Mouse (Mus musculus) liver, adult (tissue): Measurements from ENCODE around the gene Reln.

Experiments used
- GATA4 ChIP-seq: IDR thresholded peaks from 2 replicates; pipeline ENCODE4 v1.6.1; 2014; ENCODE audit warnings: mild to moderate bottlenecking, low read length; ENCODE audit not compliant: insufficient replicate concordance

The Reln gene

GRCm38 (mm10) chr5:22274134-22274533 is 70.4 kb downstream of the Reln start:
- no peak for TF ChIP-seq GATA4

GRCm38 (mm10) chr5:22266489-22267301 is 77.8 kb downstream of the Reln start:
- TF ChIP-seq GATA4 = peak; percentile 40; the same call in 1 of the 2 replicates

- no peak for TF ChIP-seq GATA4
Observed at GRCm38 (mm10) chr5:22262351-22262765, 82.1 kb downstream of the Reln start.

GRCm38 (mm10) chr5:22255346-22255745 is 89.2 kb downstream of the Reln start:
- peak; percentile 77; the same call in 1 of the 2 replicates for TF ChIP-seq GATA4

- no peak for TF ChIP-seq GATA4
Observed at GRCm38 (mm10) chr5:22253910-22254309, 90.6 kb downstream of the Reln start.

GRCm38 (mm10) chr5:22253318-22253717 is 91.2 kb downstream of the Reln start:
- TF ChIP-seq GATA4 = no peak

GRCm38 (mm10) chr5:22247850-22248249 is 96.7 kb downstream of the Reln start:
- no peak for TF ChIP-seq GATA4

- TF ChIP-seq GATA4 = no peak
Observed at GRCm38 (mm10) chr5:22245056-22245455, 99.4 kb downstream of the Reln start.

GRCm38 (mm10) chr5:22243538-22243937 is 101.0 kb downstream of the Reln start:
- TF ChIP-seq GATA4 = no peak

- no peak for TF ChIP-seq GATA4
Observed at GRCm38 (mm10) chr5:22241560-22241959, 102.9 kb downstream of the Reln start.

GRCm38 (mm10) chr5:22236801-22237200 is 107.7 kb downstream of the Reln start:
- no peak for TF ChIP-seq GATA4

- no peak for TF ChIP-seq GATA4
Observed at GRCm38 (mm10) chr5:22224515-22224914, 120.0 kb downstream of the Reln start.

GRCm38 (mm10) chr5:22223940-22224339 is 120.6 kb downstream of the Reln start:
- TF ChIP-seq GATA4 = no peak

GRCm38 (mm10) chr5:22208311-22209021 is 136.0 kb downstream of the Reln start:
- no peak for TF ChIP-seq GATA4

- TF ChIP-seq GATA4 = no peak
Observed at GRCm38 (mm10) chr5:22197926-22198325, 146.6 kb downstream of the Reln start.

- no peak for TF ChIP-seq GATA4
Observed at GRCm38 (mm10) chr5:22196891-22197290, 147.6 kb downstream of the Reln start.
